Mouse (Mus musculus): ENCODE data around the gene Spag16. TPM values are rescaled to one million over a fixed set of nuclear protein-coding genes. Genes with fewer than 3 reads are reported as not detected.
"Not testable (repeated sequence)": the region's sequence is repeated elsewhere in the genome, so short reads cannot be mapped to it uniquely, and the experiment has no call there.

Spag16 gene
- polyA plus RNA-seq, 1 experiment from 2014 or later = 1.7 TPM

DNA sequence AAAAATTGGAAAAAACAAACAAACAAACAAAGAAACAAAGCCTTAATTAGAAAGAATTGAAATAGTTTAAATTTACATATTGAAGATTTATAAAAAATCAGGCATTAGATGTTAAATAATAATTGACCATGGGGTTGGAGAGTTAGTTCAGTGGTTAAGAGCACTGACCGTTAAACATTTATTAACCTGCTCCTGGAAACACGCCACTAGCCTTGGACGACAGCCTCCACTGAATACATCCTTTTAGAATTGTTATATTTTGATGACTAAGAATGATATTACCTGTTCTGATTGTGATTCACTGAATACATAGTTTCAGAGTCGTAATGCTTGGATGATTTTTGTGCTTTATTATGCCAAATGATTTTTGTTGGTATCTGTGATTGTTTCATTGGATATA is 6.7 kb downstream of the Spag16 start:
- H3K4me3 ChIP-seq (replicated peaks); ATAC-seq; H3K4me1 ChIP-seq (replicated peaks); H3K9me3 ChIP-seq; H3K27me3 ChIP-seq; H3K4me2 ChIP-seq (replicated peaks); H3K27ac ChIP-seq; H3K36me3 ChIP-seq; H3K9ac ChIP-seq (replicated peaks): not testable (repeated sequence)
- WGBS = 87% methylated on average over 4 of the region's 4 CpGs

DNA sequence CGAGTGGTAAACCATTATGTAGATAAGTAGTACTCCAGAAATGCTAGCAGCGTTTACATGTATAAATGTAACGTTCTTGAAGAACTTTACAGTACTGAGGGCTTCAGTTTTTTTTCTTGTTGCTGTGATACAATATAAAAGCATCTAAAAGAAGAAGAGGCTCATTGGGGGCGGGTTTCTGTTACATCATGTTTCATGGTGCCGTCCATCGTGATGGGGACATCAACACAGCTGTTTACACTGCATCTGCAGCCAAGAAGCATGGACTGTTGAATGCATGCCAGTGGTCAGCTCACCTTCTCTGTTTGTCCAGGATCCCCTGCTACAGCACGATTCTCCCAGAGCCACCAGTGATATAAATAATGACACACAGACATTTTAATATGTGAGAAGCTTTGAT is 26.7 kb downstream of the Spag16 start:
- no peaks in the 10 kb centered on the region for H3K4me1 ChIP-seq (replicated peaks)
- H3K36me3 ChIP-seq = no peaks in the 10 kb centered on the region
- WGBS = 82% methylated on average over 7 of the region's 7 CpGs
- H3K27ac ChIP-seq = no peak overlapping the region
- H3K4me3 ChIP-seq (replicated peaks) = no peak overlapping the region
- H3K27me3 ChIP-seq = no peaks in the 10 kb centered on the region
- H3K4me2 ChIP-seq (replicated peaks) = no peak overlapping the region
- H3K9me3 ChIP-seq = no peaks in the 10 kb centered on the region
- no peak for ATAC-seq
- H3K9ac ChIP-seq (replicated peaks) = no peak overlapping the region

DNA sequence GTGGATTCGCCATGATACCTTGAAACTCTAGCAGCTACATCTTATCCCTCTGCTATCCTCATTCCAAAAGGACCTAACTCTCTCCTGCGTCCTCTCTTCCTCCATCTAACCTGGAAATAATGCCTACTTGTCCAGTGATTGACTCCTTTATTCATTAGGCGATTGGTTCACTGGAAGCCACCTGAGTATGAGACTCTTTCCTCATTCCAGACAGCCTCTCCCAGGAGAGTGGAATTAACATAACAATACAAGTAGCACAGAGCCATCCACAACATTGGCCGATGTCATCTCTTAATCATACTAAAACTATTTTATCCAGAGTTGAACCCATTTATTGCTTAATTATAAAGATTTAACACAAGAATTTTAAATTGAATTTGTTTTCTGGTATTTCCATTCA is 41.0 kb downstream of the Spag16 start:
- Histone ChIP-seq H3K36me3 (no peaks in the 10 kb centered on the region), H3K4me1 (replicated peaks) (no peaks in the 10 kb centered on the region), H3K9me3 (no peaks in the 10 kb centered on the region), H3K4me3 (replicated peaks) (no peak overlapping the region), H3K27ac (no peak overlapping the region), H3K27me3 (no peaks in the 10 kb centered on the region), H3K9ac (replicated peaks) (no peak overlapping the region), H3K4me2 (replicated peaks) (no peak overlapping the region)
- WGBS = 60% methylated on average over 4 of the region's 4 CpGs
- ATAC-seq = no peak

DNA sequence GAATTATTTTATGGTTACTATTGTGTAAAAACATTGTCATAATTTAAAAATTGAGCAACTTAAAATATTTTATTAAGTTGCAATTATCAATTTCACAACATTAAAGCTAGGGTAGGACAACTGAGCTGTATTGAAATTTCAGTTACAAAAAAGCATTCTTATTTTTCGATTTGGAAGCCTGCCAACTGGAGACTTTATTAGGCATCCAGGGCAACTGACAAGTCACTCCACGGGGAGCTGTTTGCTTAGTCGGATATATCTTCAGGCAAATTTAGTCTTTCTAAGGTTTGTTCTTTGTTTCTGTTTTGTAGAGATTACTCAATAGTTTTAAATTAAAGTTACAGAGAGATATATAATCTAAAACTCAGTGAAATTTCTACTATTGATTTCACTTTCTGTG is 129.8 kb downstream of the Spag16 start:
- ATAC-seq = no peak
- H3K9ac ChIP-seq (replicated peaks) = no peak overlapping the region
- H3K4me1 ChIP-seq (replicated peaks) = no peaks in the 10 kb centered on the region
- H3K27me3 ChIP-seq = no peaks in the 10 kb centered on the region
- no peak overlapping the region for H3K4me2 ChIP-seq (replicated peaks)
- H3K27ac ChIP-seq = no peak overlapping the region
- H3K4me3 ChIP-seq (replicated peaks) = no peak overlapping the region
- H3K9me3 ChIP-seq = no peaks in the 10 kb centered on the region
- WGBS = 44% methylated on average over 3 of the region's 3 CpGs
- no peaks in the 10 kb centered on the region for H3K36me3 ChIP-seq

DNA sequence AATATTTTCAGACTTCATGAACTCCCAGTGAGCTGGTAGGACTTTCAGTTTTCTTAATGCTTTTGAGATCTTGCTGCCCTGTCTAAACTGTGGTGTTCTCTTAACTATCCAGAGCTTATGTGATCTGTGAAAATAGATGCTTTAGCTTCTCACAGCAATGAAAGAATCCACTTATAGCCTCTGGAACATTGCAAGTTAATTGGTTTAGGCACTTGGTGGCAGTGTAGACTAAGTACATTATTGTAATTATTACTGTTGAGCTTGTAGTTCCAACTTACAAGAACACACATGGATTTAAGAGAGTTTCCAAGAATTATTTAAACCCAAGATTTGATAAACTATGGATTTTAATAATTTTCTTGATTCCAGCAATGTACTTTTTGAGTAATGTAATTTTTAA is 170.1 kb downstream of the Spag16 start:
- no peaks in the 10 kb centered on the region for H3K4me1 ChIP-seq (replicated peaks)
- H3K27ac ChIP-seq = no peak overlapping the region
- no peaks in the 10 kb centered on the region for H3K9me3 ChIP-seq
- no peak overlapping the region for H3K4me3 ChIP-seq (replicated peaks)
- ATAC-seq = no peak
- no peak overlapping the region for H3K9ac ChIP-seq (replicated peaks)
- no peak overlapping the region for H3K4me2 ChIP-seq (replicated peaks)
- no peaks in the 10 kb centered on the region for H3K36me3 ChIP-seq
- no peaks in the 10 kb centered on the region for H3K27me3 ChIP-seq

DNA sequence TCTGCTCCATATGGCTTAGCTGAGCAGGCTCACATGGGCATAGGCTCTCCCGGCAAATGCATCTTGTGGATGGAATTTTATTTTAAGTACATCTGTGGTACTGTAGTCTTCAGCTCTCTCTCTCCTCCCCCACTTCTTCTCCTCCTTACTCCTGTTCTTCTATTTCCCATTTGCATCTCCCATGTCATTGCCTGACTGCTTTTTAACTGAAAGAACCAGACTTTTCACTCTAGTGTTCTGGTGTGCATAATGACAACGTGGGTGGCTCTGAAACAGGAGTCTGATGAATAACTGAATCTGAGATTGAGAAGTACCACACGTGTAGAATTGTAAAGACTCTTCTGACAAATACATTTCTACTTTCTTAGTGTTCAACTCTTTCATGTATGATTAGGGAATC is 186.2 kb downstream of the Spag16 start:
- Histone ChIP-seq H3K4me2 (replicated peaks) (no peak overlapping the region), H3K4me1 (replicated peaks) (no peaks in the 10 kb centered on the region), H3K9ac (replicated peaks) (no peak overlapping the region), H3K36me3 (no peaks in the 10 kb centered on the region), H3K9me3 (no peaks in the 10 kb centered on the region), H3K4me3 (replicated peaks) (no peak overlapping the region), H3K27me3 (no peaks in the 10 kb centered on the region), H3K27ac (no peak overlapping the region)
- 82% methylated on average over 3 of the region's 3 CpGs for WGBS
- ATAC-seq = no peak

DNA sequence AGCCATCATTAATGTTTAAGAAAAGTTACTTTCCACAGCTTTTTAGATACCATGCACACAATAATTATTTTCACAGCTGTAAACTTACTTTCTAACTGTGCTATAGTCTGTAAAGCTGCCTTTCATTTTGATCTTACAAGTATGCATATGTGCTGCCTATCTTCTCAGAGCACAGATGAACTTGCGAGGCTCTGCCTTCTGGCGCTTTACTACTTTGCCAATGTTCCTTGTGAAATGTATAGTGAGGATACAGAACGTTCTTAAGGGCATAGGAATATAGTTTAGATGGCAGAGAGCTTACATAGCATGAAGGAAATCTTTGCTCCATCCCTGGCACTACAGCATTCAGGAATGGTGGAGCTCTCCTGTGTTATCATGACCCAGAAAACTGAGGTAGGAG is 210.6 kb downstream of the Spag16 start:
- Histone ChIP-seq H3K27me3 (no peaks in the 10 kb centered on the region), H3K9ac (replicated peaks) (no peak overlapping the region), H3K4me3 (replicated peaks) (no peak overlapping the region), H3K4me2 (replicated peaks) (no peak overlapping the region), H3K27ac (no peak overlapping the region), H3K4me1 (replicated peaks) (no peaks in the 10 kb centered on the region), H3K9me3 (no peaks in the 10 kb centered on the region), H3K36me3 (no peaks in the 10 kb centered on the region)
- ATAC-seq = no peak
- 87% methylated on average over 3 of the region's 3 CpGs for WGBS

DNA sequence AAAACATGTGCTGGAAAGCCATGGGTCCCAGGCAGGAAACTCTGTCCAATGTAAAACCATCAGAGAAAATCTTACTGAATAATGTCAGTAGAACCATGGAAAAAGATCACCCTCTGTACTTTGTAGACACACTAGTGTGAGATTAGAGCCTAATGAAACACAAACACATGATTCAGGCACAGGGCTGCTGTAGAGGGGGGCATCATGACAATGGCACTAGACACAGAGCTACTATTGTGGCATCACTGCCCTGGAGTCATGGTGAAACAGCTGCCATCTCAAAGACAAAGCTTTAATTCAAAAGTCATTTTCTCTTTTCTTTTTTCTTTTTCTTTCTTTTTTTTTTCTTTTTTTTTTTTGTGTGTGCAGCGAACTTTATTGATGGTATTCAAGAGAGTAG is 240.6 kb downstream of the Spag16 start:
- Histone ChIP-seq H3K9ac (replicated peaks) (no peak overlapping the region), H3K36me3 (no peaks in the 10 kb centered on the region), H3K27ac (no peak overlapping the region), H3K9me3 (no peaks in the 10 kb centered on the region), H3K4me3 (replicated peaks) (no peak overlapping the region), H3K4me1 (replicated peaks) (no peaks in the 10 kb centered on the region), H3K27me3 (no peaks in the 10 kb centered on the region), H3K4me2 (replicated peaks) (no peak overlapping the region)
- WGBS = 55% methylated on average over 1 of the region's 1 CpGs
- ATAC-seq = no peak

DNA sequence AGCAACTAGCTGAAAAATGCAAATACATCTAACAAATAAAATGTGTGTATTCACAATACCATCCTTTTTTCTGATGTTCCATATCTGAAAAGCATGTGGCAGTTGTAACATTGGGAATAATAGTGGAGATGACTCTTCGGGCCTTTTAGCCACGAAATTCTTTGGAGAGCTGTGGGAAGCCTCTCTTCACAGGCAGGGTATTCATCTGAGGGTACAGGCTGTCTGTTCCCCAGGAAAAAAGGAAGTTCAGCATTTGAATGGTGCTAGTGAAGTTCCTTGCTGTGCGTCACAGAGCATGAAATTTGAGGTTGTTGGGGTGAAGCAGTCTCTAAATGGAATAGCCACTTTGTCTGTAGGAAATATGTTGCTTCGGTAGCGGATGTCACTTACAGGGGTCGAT is 246.7 kb downstream of the Spag16 start:
- no peaks in the 10 kb centered on the region for H3K27me3 ChIP-seq
- ATAC-seq = peak; percentile 37; the same call in 1 of the 2 replicates
- H3K4me2 ChIP-seq (replicated peaks) = no peak overlapping the region
- H3K4me3 ChIP-seq (replicated peaks) = no peak overlapping the region
- 17% methylated on average over 6 of the region's 6 CpGs for WGBS
- no peak overlapping the region for H3K9ac ChIP-seq (replicated peaks)
- no peaks in the 10 kb centered on the region for H3K9me3 ChIP-seq
- H3K4me1 ChIP-seq (replicated peaks) = no peaks in the 10 kb centered on the region; the same call in 1 of the 2 replicates
- no peak overlapping the region for H3K27ac ChIP-seq
- no peaks in the 10 kb centered on the region for H3K36me3 ChIP-seq

DNA sequence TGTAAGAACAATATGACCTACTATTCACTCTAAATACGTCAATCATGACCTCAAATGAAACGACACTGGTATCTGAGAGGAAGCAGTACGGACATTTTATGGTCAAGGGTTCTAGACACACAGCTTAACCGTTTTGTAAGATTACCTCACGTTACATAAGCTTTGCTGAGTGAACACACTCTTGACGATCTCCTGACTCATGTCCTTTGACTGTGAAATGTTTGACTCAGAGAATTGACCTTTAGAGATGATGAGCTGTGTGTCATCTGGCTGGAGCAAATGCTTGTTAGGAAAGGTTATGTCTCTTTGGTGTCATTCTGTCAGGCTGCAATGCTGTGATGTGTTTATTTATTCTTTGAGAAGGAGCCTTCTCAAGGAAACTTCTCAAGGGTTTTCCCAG is 252.0 kb downstream of the Spag16 start:
- no peak for ATAC-seq
- Histone ChIP-seq H3K9me3 (no peaks in the 10 kb centered on the region), H3K4me1 (replicated peaks) (0 out of 2 replicates have a peak, but pooled peaks cover 2% of the 10 kb centered on the region), H3K9ac (replicated peaks) (no peak overlapping the region), H3K27me3 (no peaks in the 10 kb centered on the region), H3K36me3 (no peaks in the 10 kb centered on the region), H3K27ac (no peak overlapping the region), H3K4me2 (replicated peaks) (no peak overlapping the region), H3K4me3 (replicated peaks) (no peak overlapping the region)
- 81% methylated on average over 6 of the region's 6 CpGs for WGBS

DNA sequence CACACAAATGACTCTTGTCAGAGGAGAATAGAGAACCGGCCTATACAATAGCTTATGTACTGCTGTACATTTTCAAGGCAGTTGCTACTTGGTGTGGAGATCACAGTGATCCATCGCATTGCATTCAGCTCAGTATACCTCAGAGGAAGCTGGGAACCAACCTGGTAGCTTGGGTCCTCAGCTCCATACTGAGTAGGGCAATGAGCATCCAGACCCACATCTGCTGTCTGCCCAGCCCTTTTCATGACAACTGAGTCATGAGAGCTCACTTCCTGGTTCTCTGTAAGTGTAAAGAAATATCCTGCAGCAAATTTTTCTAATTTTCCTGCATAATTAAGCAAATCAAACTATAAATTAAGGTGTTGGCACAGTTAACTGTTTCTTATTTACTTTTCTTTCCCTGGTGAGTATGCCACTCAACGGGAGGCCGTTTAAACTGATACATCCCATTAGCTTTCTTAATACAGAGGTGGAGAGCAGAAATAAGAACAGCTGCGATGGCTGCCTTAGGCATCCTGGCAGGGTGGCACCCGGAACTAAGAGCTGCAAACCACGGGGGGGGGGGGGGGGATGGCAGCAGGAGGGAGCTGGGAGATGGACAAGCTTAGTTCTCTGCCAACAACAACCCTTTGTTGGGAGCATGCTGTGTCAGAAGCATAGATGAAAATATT is 255.6 kb downstream of the Spag16 start:
- no peak for ATAC-seq
- Histone ChIP-seq H3K27ac (no peak overlapping the region), H3K36me3 (no peaks in the 10 kb centered on the region), H3K9me3 (no peaks in the 10 kb centered on the region), H3K27me3 (no peaks in the 10 kb centered on the region), H3K4me2 (replicated peaks) (no peak overlapping the region), H3K9ac (replicated peaks) (no peak overlapping the region), H3K4me1 (replicated peaks) (0 out of 2 replicates have a peak, but pooled peaks cover 2% of the 10 kb centered on the region), H3K4me3 (replicated peaks) (no peak overlapping the region)
- 56% methylated on average over 7 of the region's 7 CpGs for WGBS

DNA sequence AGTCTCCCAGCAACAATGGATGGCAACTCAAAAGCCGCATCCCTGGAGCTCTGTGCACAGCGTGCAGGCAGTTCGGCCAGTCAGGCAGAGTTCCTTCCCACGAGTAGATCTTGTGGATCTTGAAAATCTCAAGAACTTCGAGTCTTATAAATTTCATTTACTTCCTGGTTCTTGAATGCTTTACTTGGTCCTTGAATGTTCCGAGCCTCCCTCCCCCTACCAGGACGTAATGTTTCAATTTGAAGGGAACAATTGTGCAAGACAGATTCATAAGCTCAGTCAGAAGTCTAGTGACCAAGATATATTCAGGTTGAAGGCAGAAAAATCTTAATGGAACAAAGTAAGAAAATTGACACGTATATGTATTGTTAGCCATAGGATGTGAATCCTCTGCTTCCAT is 277.9 kb downstream of the Spag16 start:
- Histone ChIP-seq H3K4me2 (replicated peaks) (no peak overlapping the region), H3K27me3 (no peaks in the 10 kb centered on the region), H3K9ac (replicated peaks) (no peak overlapping the region), H3K9me3 (no peaks in the 10 kb centered on the region), H3K4me3 (replicated peaks) (no peak overlapping the region), H3K4me1 (replicated peaks) (no peaks in the 10 kb centered on the region), H3K27ac (no peak overlapping the region), H3K36me3 (no peaks in the 10 kb centered on the region)
- 88% methylated on average over 8 of the region's 8 CpGs for WGBS
- ATAC-seq = no peak

DNA sequence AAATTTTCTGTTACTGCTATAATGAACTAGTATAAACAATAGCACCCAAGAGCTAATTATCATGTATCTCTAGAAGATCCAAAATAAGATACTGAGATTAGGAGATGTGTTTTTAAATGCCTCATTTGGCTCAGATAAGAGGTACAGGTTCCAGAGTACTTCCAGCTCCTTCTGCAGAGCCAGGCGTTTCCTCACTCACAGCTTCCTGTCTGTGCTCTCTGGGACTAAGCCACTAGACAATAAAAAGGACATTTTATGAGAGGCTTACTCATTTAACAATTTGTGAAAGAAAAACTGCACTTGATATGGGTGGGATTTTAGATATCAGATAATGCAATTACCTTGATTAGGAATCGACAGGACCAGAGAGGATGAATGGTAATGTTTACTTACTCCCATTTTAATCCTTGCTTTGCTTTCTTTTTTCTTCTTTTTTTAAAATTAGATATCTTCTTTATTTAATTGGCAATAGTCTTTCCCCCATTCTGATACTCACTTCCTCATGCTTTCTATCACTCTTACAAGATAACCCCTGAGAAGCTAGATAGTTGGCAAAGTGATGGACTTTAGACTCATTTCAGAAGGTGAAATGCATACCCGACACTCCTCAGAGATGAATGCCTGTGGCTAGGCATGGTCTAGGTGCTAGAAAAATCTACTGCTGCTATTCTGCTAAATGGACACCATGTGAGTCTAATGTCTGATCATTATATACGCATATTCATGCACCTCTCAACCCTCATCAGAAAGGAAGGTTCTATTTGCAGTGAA is 289.6 kb downstream of the Spag16 start:
- Histone ChIP-seq H3K4me3 (replicated peaks) (no peak overlapping the region), H3K36me3 (no peaks in the 10 kb centered on the region), H3K4me1 (replicated peaks) (no peaks in the 10 kb centered on the region), H3K27me3 (no peaks in the 10 kb centered on the region), H3K27ac (no peak overlapping the region), H3K9me3 (no peaks in the 10 kb centered on the region), H3K4me2 (replicated peaks) (no peak overlapping the region), H3K9ac (replicated peaks) (no peak overlapping the region)
- WGBS = 89% methylated on average over 4 of the region's 4 CpGs
- ATAC-seq = no peak

Data from midbrain, embryonic 13.5 days (tissue).